Mouse (Mus musculus): Measurements from ENCODE around the gene Kcnn3. TPM values are rescaled to one million over a fixed set of nuclear protein-coding genes. Genes with fewer than 3 reads are reported as not detected.

The Kcnn3 gene
- polyA plus RNA-seq, 1 experiment from 2014 or later: 1.4 TPM

DNA sequence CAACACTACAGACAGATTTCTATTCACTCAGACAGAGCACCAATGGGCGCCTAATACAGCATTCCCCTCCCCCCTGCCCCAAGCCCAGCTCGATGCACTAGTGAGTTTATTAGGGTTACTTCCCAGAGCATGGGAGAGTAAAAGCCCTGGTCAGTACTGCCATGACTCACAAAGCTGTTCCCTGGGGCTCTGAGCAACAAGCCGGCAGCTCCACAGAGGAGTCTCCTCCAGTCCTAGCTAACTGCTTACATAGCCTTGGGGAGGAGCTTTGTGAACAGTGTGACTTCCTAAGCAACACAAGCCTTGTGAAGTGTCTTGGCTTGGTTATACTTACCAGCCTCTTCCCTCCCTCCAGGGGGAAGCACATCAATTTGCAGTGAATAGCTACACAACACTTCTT, 183.6 kb downstream of the Kcnn3 start:
- Histone ChIP-seq H3K36me3 (no peaks in the 10 kb centered on the region), H3K9ac (no peak overlapping the region), H3K4me3 (no peak overlapping the region), H3K9me3 (replicated peaks) (no peaks in the 10 kb centered on the region), H3K4me1 (replicated peaks) (no peaks in the 10 kb centered on the region), H3K27me3 (replicated peaks) (peaks cover 6% of the 10 kb centered on the region; the same call in 1 of the 2 replicates), H3K27ac (ENCODE audit: poor library complexity, severe bottlenecking) (no peak overlapping the region), H3K4me2 (no peak overlapping the region)
- WGBS: 36% methylated on average over 3 of the region's 3 CpGs
- no peak for ATAC-seq (ENCODE audit: insufficient number of reproducible peaks, low FRiP score)

DNA sequence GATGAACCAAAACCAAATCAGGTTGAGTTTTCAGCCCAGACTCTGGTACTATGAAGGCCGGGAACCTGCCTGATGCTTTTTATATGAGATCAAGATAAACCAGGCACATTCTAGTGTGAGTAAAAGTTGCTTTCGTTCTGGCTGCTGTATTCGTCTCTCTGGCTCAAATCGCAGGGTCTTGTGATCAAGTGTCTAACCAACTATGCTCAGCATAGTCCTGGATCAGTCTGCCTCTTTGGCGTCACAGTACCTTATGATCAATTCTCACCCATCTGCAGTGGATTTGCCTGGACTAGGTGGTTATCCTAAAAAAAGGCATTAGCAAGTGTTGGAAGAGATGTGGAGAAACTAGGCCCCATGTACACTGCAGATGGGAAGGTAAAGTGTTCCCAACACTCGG, 184.1 kb downstream of the Kcnn3 start:
- no peak overlapping the region for H3K4me2 ChIP-seq
- ATAC-seq (ENCODE audit: insufficient number of reproducible peaks, low FRiP score): no peak
- H3K4me1 ChIP-seq (replicated peaks): no peaks in the 10 kb centered on the region
- no peaks in the 10 kb centered on the region for H3K9me3 ChIP-seq (replicated peaks)
- H3K27ac ChIP-seq (ENCODE audit: poor library complexity, severe bottlenecking): no peak overlapping the region
- no peaks in the 10 kb centered on the region for H3K36me3 ChIP-seq
- H3K9ac ChIP-seq: no peak overlapping the region
- H3K27me3 ChIP-seq (replicated peaks): peaks cover 6% of the 10 kb centered on the region; the same call in 1 of the 2 replicates
- H3K4me3 ChIP-seq: no peak overlapping the region
- 68% methylated on average over 6 of the region's 6 CpGs for WGBS

DNA sequence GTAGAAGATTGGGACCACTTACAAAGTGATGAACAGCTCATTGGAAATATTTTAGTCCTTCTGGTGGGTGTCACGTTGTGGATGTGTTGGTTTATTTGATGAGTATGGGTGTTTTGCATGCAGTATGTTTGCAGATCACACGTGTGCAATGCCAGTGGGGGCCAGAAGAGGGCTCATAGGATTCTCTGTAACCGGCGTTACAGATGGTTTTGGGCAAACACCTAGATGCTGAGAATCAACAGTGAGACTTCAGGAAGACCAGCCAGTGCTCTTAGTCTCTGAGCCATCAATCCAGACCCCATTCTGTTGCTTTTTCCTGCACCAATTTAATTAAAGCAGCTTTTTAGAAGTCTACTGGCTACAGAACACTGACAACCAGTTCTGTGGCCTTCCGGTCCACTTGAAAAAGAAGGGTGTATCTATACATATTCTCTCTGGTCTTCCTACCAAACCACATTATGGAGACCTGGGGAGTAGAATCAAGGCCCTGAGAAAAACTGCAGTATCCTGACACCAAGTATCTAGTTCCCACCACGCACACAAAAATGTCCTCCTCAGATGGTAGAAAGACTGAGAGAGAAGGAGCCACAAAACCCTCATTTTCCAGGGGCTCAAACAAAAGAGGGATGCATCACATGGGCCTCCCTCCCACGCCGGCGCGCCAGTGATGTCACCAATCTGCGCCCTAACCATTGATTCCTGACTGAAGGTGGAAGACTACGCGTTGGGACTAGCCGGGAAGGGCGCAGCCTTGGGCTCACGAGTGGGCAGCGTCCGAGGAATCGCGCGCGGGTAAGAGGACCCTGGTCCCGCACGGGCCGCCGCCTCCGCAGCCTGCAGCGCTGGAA, 194.6 kb downstream of the Kcnn3 start, which contains the start of gene Adar:
Gene Adar (plus strand): TSS at position 664 of the 848 bp plus-strand sequence.
- Histone ChIP-seq H3K4me1 (replicated peaks) (peaks cover 21% of the 10 kb centered on the region), H3K27me3 (replicated peaks) (peaks cover 7% of the 10 kb centered on the region; the same call in 1 of the 2 replicates), H3K4me2 (peak within 1 kb of the TSS; percentile 96), H3K36me3 (no peaks in the 10 kb centered on the region), H3K9ac (peak within 1 kb of the TSS; percentile 93), H3K9me3 (replicated peaks) (no peaks in the 10 kb centered on the region), H3K27ac (ENCODE audit: poor library complexity, severe bottlenecking) (peak within 1 kb of the TSS; percentile 83), H3K4me3 (peak within 1 kb of the TSS; percentile 88)
- ATAC-seq (ENCODE audit: insufficient number of reproducible peaks, low FRiP score): peak; percentile 71; the same call in 1 of the 2 replicates
- WGBS: 6% methylated on average over 28 of the region's 28 CpGs

DNA sequence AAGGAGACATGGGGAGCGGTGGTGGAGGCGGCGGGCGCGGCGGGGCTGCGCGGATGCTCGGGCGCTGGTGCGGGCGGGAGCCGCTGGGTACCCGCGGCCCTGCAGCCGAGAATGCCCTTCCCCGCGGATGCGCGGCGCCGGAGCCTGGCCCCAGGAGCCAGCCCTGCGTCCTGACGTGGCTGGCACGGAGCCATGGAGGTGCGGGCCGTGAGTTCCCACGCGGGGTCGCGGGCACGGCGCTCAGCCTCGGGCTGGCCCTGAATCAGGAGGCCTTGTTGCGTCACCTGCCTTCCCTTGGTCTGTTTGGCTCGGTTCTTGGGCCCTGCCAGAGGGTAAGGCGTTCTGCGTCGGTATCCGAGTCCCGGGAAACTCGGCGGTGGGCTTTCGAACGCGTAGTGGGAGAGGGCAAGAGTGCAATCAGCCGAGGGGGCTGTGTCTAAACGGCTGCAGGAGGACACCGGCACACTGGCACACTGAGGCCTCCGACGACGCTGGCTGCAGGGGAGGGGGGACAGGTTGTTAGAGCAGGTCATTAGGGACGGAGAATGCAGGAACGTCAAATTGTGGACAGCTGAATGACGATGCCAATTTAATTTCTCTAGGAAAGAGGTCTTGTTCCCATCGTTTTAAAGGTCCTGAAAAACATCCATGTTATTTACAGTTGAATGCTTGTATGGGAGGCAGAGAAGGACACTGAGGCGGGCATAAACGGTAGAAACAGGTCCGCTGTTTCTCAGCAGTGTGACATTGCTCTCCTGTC, 195.4 kb downstream of the Kcnn3 start:
- ATAC-seq (ENCODE audit: insufficient number of reproducible peaks, low FRiP score): peak; percentile 57; the same call in 1 of the 2 replicates
- 1% methylated on average over 59 of the region's 59 CpGs for WGBS
- Histone ChIP-seq H3K36me3 (no peaks in the 10 kb centered on the region), H3K4me1 (replicated peaks) (peaks cover 21% of the 10 kb centered on the region), H3K4me2 (peak overlapping the region; percentile 96), H3K27me3 (replicated peaks) (peaks cover 7% of the 10 kb centered on the region; the same call in 1 of the 2 replicates), H3K9ac (peak overlapping the region; percentile 93), H3K27ac (ENCODE audit: poor library complexity, severe bottlenecking) (peak overlapping the region; percentile 83), H3K4me3 (peak overlapping the region; percentile 88), H3K9me3 (replicated peaks) (no peaks in the 10 kb centered on the region)

DNA sequence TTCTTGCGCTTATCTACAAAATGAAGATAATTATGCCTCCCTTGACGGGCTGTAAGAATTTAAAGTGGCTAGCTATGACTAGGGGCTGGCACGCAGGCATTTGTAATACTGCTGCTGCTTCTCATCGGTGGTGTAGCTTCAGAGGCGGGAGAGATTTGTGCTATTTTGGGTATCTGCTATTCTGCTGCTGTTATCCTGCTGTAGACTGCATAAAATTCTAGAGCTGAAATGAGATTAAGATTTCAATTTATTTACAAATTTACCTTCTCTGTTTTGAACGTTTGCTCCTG, 195.9 kb downstream of the Kcnn3 start:
- peak overlapping the region; percentile 83 for H3K27ac ChIP-seq (ENCODE audit: poor library complexity, severe bottlenecking)
- peak; percentile 36; the same call in 1 of the 2 replicates for ATAC-seq (ENCODE audit: insufficient number of reproducible peaks, low FRiP score)
- H3K4me1 ChIP-seq (replicated peaks): peaks cover 22% of the 10 kb centered on the region
- H3K9ac ChIP-seq: peak overlapping the region; percentile 93; the same call in 1 of the 2 replicates
- no peaks in the 10 kb centered on the region for H3K36me3 ChIP-seq
- peaks cover 7% of the 10 kb centered on the region; the same call in 1 of the 2 replicates for H3K27me3 ChIP-seq (replicated peaks)
- WGBS: 34% methylated on average over 6 of the region's 6 CpGs
- no peaks in the 10 kb centered on the region for H3K9me3 ChIP-seq (replicated peaks)
- H3K4me3 ChIP-seq: peak overlapping the region; percentile 88
- peak overlapping the region; percentile 96 for H3K4me2 ChIP-seq

DNA sequence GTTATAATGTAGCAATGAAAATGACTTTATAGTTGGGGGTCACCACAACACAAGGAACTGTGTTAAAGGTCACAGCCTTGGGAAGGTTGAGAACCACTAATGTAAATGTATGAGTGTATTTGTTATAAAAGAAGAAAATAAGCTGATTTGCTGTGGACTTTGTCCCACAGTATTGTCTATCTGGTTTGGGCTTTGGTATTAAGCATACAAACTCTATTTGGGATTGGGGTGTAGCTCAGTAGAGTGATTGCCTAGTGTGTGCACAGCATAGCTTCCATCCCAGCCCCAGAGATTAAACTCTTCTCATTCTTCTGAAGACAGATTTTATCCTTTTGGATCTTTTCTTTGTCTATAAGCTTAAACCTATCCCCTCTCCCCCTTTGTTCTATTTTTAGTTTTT, 202.1 kb downstream of the Kcnn3 start:
- Histone ChIP-seq H3K9ac (no peak overlapping the region), H3K27ac (ENCODE audit: poor library complexity, severe bottlenecking) (no peak overlapping the region), H3K4me2 (no peak overlapping the region), H3K27me3 (replicated peaks) (no peaks in the 10 kb centered on the region), H3K36me3 (no peaks in the 10 kb centered on the region), H3K4me1 (replicated peaks) (peaks cover 23% of the 10 kb centered on the region), H3K9me3 (replicated peaks) (no peaks in the 10 kb centered on the region), H3K4me3 (no peak overlapping the region)
- ATAC-seq (ENCODE audit: insufficient number of reproducible peaks, low FRiP score): no peak

DNA sequence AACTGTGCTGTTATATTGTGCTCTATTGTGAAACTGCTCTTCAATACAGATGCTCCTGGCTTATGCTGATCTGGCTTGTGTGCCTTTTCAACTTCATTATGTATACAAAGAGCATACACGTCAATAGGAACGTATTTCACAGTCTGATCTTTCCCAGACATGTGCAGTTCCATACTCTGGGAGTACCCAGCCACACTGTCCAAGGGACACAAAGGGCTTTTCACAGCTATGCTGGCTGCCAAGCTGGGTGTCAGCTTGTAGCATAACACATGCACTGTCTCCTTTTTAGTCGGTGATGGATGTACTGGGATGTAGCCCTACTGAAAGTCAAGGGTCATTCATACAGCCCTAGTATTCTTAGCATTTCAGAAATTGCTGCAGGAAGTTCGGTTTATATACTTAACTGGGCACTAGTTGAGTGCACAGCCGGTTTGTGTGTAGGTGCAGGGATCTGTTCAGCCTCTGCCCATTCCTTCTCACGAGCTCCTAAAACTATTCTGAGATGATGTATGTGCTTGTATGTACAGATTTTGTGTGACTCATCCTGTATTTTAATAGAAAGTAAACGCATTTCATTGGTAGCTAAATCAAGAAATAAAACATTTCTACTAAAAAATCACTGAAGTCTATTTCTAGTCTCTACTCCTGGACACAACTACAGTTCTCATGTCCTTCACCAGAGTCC, 203.6 kb downstream of the Kcnn3 start:
- 68% methylated on average over 7 of the region's 7 CpGs for WGBS
- Histone ChIP-seq H3K36me3 (no peaks in the 10 kb centered on the region), H3K4me2 (no peak overlapping the region), H3K9me3 (replicated peaks) (no peaks in the 10 kb centered on the region), H3K9ac (no peak overlapping the region), H3K27me3 (replicated peaks) (no peaks in the 10 kb centered on the region), H3K27ac (ENCODE audit: poor library complexity, severe bottlenecking) (no peak overlapping the region), H3K4me1 (replicated peaks) (peaks cover 15% of the 10 kb centered on the region; the same call in 1 of the 2 replicates), H3K4me3 (no peak overlapping the region)
- no peak for ATAC-seq (ENCODE audit: insufficient number of reproducible peaks, low FRiP score)

Other genes starting within 250 kb of the Kcnn3 start
- gene Slc50a1, start 249.6 kb upstream of the Kcnn3 start, polyA plus RNA-seq (2016; fragmentation: Nextera tagmentation; extraction: Ambion mirVana): 40.9 and 42.9 TPM in 2 replicates
- 27.0 and 31.0 TPM in 2 replicates for gene Efna1, start 239.0 kb upstream of the Kcnn3 start, polyA plus RNA-seq (2016; fragmentation: Nextera tagmentation; extraction: Ambion mirVana)
- 1.3 TPM in 2 replicates for gene Efna3, start 197.2 kb upstream of the Kcnn3 start, polyA plus RNA-seq (2016; fragmentation: Nextera tagmentation; extraction: Ambion mirVana)
- gene Efna4, start 182.1 kb upstream of the Kcnn3 start, polyA plus RNA-seq (2016; fragmentation: Nextera tagmentation; extraction: Ambion mirVana): 8.7 and 10.6 TPM in 2 replicates
- 47.2 and 55.5 TPM in 2 replicates for gene Adam15, start 170.2 kb upstream of the Kcnn3 start, polyA plus RNA-seq (2016; fragmentation: Nextera tagmentation; extraction: Ambion mirVana)
- gene Dcst2, start 158.2 kb upstream of the Kcnn3 start, polyA plus RNA-seq (2016; fragmentation: Nextera tagmentation; extraction: Ambion mirVana): not detected in 2 replicates
- gene Dcst1, start 154.9 kb upstream of the Kcnn3 start, polyA plus RNA-seq (2016; fragmentation: Nextera tagmentation; extraction: Ambion mirVana): 0.09 TPM in 1 of 2 replicates, not detected in the other
- gene Zbtb7b, start 125.4 kb upstream of the Kcnn3 start, polyA plus RNA-seq (2016; fragmentation: Nextera tagmentation; extraction: Ambion mirVana): 1.6 and 1.8 TPM in 2 replicates
- gene Lenep, start 117.4 kb upstream of the Kcnn3 start, polyA plus RNA-seq (2016; fragmentation: Nextera tagmentation; extraction: Ambion mirVana): 0.54 TPM in 1 of 2 replicates, not detected in the other
- gene Flad1, start 108.3 kb upstream of the Kcnn3 start, polyA plus RNA-seq (2016; fragmentation: Nextera tagmentation; extraction: Ambion mirVana): 31.7 and 32.5 TPM in 2 replicates
- gene Cks1b, start 101.8 kb upstream of the Kcnn3 start, polyA plus RNA-seq (2016; fragmentation: Nextera tagmentation; extraction: Ambion mirVana): 355 and 356 TPM in 2 replicates
- 76.2 and 78.1 TPM in 2 replicates for gene Shc1, start 101.7 kb upstream of the Kcnn3 start, polyA plus RNA-seq (2016; fragmentation: Nextera tagmentation; extraction: Ambion mirVana)
- 36.1 and 37.5 TPM in 2 replicates for gene Pygo2, start 90.0 kb upstream of the Kcnn3 start, polyA plus RNA-seq (2016; fragmentation: Nextera tagmentation; extraction: Ambion mirVana)
- gene Pbxip1, start 83.5 kb upstream of the Kcnn3 start, polyA plus RNA-seq (2016; fragmentation: Nextera tagmentation; extraction: Ambion mirVana): 67.5 and 71.6 TPM in 2 replicates
- 46.8 and 51.0 TPM in 2 replicates for gene Pmvk, start 65.6 kb upstream of the Kcnn3 start, polyA plus RNA-seq (2016; fragmentation: Nextera tagmentation; extraction: Ambion mirVana)
- gene Adar, start 194.9 kb downstream of the Kcnn3 start, polyA plus RNA-seq (2016; fragmentation: Nextera tagmentation; extraction: Ambion mirVana): 11.6 and 11.7 TPM in 2 replicates
- gene Chrnb2, start 244.5 kb downstream of the Kcnn3 start, polyA plus RNA-seq (2016; fragmentation: Nextera tagmentation; extraction: Ambion mirVana): 0.32 and 0.36 TPM in 2 replicates

All from heart, embryonic 12.5 days (tissue).